Mouse (Mus musculus) cerebellum, adult 8-10 months (tissue): ENCODE results near the gene C1rl.
A peak's percentile ranks its signal among the peaks of the same experiment; 100 is the strongest.
"Not testable (repeated sequence)": the region's sequence is repeated elsewhere in the genome, so short reads cannot be mapped to it uniquely, and the experiment has no call there.

Experiments
- DNase-seq: peaks from one replicate; pipeline ENCODE4 v3.0.0; 2022

Gene C1rl

DNA sequence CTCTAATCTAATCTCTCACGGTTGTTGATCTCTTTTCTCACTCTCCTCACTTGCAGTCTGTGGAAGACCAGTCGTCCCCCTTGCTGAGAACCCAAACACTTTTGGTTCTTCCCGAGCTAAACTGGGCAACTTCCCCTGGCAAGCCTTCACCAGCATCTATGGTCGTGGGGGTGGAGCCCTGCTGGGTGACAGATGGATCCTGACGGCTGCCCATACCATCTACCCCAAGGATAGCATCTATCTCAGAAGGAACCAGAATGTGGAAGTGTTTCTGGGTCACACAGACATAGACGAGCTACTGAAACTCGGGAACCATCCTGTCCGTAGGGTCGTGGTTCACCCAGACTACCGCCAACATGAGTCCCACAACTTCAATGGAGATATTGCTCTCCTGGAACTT, 15.4 kb downstream of the C1rl start:
- peak; percentile 68 for DNase-seq

- DNase-seq, result not testable (repeated sequence)
Measured at GRCm38 (mm10) chr6:124509192-124509591, 16.3 kb downstream of the C1rl start.

- DNase-seq, result no peak
Measured at GRCm38 (mm10) chr6:124511936-124512335, 19.0 kb downstream of the C1rl start.

- DNase-seq, result peak; percentile 60
Measured at GRCm38 (mm10) chr6:124512355-124512836, 19.5 kb downstream of the C1rl start, which contains the start of gene C1ra. C1ra (plus strand) TSS chr6:124512405.

DNA sequence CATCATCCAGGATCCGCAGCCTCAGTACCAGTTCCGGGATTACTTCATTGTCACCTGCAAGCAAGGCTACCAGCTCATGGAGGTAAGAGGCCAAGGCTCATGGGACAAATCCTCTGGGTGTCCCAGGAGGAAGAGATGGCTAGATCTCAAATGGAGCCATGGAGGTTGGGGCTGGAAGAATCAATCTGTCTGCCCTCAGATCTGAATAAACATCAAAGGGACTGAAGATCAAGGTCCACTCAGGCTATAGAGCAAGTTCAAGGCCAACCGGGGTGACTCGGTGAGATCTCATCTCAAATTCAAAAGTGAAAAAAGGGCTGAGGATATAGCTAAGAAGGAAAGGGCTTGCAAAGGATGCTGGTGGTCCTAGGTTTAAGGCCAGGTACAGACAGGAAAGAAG, 24.8 kb downstream of the C1rl start:
- DNase-seq, result not testable (repeated sequence)

DNA sequence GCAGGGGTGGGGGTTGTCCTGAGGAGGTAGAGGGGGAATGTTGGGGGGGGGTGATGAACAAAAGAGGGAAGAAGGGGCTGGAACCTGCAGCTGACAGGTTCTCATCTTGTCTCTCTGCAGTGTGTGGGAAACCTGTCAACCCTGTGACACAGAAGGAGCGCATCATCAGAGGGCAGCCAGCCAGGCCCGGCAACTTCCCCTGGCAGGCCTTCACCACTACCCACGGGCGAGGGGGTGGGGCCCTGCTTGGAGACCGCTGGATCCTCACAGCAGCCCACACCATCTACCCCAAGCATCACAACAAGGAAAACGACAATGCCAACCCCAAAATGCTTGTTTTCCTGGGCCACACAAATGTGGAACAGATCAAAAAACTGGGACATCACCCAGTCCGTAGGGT, 29.2 kb downstream of the C1rl start:
- not testable (repeated sequence) for DNase-seq

DNA sequence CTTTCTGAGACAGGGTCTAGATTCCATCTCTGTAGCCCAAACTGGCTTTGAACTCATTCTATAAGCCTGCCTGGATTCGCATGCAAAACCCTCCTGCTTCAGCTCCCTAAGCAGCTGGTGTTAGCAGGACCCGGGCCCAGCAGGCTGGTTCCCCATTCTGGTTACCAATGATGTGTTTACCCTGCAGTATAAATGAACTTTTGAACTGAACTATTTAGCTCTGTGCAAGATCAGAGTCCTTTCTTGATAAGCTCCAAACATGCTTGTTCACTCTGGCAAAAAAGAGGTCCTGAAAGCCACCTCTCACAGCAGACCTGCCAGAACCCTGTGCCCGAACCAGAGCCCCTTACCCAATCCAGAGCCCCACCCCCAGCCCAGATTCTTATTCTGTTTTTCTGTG, 35.0 kb downstream of the C1rl start:
- DNase-seq, result no peak

DNA sequence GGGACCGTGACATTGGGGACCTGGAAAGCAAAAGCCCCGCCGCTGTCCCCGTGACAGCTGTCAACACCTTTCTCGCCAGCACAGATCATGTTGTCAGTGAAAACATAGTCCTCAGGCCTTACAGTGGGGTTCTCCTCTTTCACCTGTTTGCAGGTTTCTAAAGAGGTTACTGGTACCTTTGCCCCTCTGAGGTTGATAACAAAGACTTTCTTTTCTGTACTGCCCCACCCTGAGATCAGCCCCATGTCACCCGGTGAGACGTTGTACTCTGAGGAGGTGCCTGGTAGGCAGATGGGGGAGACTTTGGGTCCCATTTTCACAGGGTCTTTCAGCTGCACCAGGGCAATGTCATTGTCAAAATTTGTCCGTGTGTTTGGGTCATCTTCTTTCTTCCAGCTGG, 38.2 kb downstream of the C1rl start:
- DNase-seq, result no peak

GRCm38 (mm10) chr6:124536125-124536829, 43.4 kb downstream of the C1rl start:
- DNase-seq, result not testable (repeated sequence)

- not testable (repeated sequence) for DNase-seq
Measured at GRCm38 (mm10) chr6:124541176-124541575, 48.3 kb downstream of the C1rl start.

- peak; percentile 41 for DNase-seq
Measured at GRCm38 (mm10) chr6:124542284-124542683, 49.4 kb downstream of the C1rl start, which contains the start of gene C1s1. C1s1 (minus strand) TSS chr6:124542359.

GRCm38 (mm10) chr6:124544466-124544865, 51.6 kb downstream of the C1rl start:
- no peak for DNase-seq

DNA sequence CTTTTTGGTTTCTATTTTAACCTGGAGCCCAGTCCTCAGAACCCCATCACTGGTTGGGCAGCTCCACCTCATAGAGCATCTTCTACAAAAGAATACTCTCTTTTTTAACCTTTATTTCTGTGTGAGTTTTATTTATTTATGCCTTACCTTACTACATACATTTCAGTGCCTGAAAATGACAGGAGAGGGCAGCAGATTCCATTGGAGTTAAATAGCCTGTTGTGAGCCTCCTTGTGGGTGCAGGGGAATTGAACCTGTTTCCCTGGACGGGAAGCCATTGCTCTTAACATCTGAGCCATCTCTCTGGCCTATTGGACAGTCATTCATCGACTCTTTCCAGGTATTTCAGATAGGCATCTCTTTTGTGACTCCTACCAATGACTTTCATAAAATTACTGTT, 52.5 kb downstream of the C1rl start:
- DNase-seq, result no peak

DNA sequence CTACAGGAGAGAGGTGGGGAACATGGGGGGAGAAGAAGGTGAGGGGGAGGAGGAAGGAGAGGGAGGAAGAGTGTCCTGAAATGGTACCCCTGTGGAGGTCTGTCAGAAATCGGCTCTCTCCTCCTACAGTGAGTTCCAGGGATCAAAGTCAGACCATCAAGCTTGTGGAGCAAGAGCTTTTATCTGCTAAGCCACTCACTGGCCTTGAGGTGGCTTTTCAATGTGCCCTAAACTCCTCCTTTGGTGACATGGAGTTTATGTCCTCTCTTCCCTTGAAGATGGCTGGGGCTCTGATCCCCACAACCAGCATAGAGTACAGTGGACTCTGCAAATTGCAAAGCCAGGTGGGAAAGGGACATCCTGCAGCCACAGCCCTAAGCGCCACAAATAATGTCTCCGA, 55.1 kb downstream of the C1rl start:
- DNase-seq, result not testable (repeated sequence)

- DNase-seq, result no peak
Measured at GRCm38 (mm10) chr6:124549023-124549550, 56.2 kb downstream of the C1rl start.

DNA sequence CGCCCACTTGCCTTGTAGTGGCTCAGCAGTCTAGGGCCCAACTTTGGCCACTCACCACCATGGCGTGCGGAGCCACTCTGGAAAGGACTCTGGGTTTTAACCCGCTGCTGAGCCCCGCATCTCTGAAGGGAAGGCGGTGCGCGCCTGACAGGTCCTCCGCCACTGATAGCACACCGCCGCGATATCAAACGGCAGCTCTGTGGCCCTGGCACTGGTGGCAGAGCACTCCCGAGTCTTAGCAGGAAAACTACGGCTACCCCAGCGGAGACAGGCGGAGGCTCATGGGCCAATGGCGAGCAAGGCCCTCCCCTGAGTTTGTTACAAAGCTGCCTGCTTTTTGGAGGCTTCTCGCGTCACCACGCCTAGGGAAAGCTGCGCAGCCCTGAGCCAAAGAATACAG, 59.9 kb downstream of the C1rl start:
- no peak for DNase-seq

- DNase-seq, result not testable (repeated sequence)
Measured at GRCm38 (mm10) chr6:124555956-124556355, 63.0 kb downstream of the C1rl start.
